Mouse (Mus musculus) liver, embryonic 13.5 days (tissue): ENCODE results near the gene Tab1. TPM values are rescaled to one million over a fixed set of nuclear protein-coding genes. Genes with fewer than 3 reads are reported as not detected.

Experiments used
- ATAC-seq: fragments of 200-750 bp; cut with Nextera tagmentation; 2 replicates; pipeline ENCODE4 v1.8.0; 2017; ENCODE audit warnings: low read depth, mild to moderate bottlenecking, moderate number of reproducible peaks, moderate library complexity
- DNase-seq: peaks from one replicate; pipeline ENCODE4 v3.0.0; 2022
- H3K27ac ChIP-seq: fragments of 300-500 bp; sonication (generic); 2 replicates; pipeline ENCODE4 v1.5.1; 2015; ENCODE audit warnings: moderate library complexity, mild to moderate bottlenecking, inconsistent platforms
- H3K27me3 ChIP-seq: fragments of 300-500 bp; sonication (generic); 2 replicates; pipeline ENCODE4 v1.6.1; 2015; ENCODE audit warnings: mild to moderate bottlenecking, inconsistent platforms
- H3K36me3 ChIP-seq: fragments of 300-500 bp; sonication (generic); 2 replicates; pipeline ENCODE4 v1.6.1; 2015; ENCODE audit warnings: mild to moderate bottlenecking, inconsistent platforms
- H3K4me1 ChIP-seq: fragments of 300-500 bp; sonication (generic); replicated peaks from 2 replicates; pipeline ENCODE4 v1.6.1; 2015; ENCODE audit warnings: inconsistent platforms
- H3K4me2 ChIP-seq: fragments of 300-500 bp; sonication (generic); 2 replicates; pipeline ENCODE4 v1.6.1; 2015; ENCODE audit warnings: inconsistent platforms, mild to moderate bottlenecking, moderate library complexity
- H3K4me3 ChIP-seq: fragments of 300-500 bp; sonication (generic); replicated peaks from 2 replicates; pipeline ENCODE4 v1.5.1; 2015; ENCODE audit warnings: mild to moderate bottlenecking, inconsistent platforms
- H3K9ac ChIP-seq: fragments of 300-500 bp; sonication (generic); 2 replicates; pipeline ENCODE4 v1.6.1; 2015; ENCODE audit warnings: mild to moderate bottlenecking, inconsistent platforms
- H3K9me3 ChIP-seq: fragments of 300-500 bp; sonication (generic); replicated peaks from 2 replicates; pipeline ENCODE4 v1.6.1; 2016; ENCODE audit warnings: inconsistent platforms
- WGBS: fragments of 180-500 bp; shearing (Covaris S2); methylation state at CpG from one replicate; pipeline ENCODE4 v1.1.7; 2015; ENCODE audit not compliant: insufficient replicate concordance; 5-methylcytosine and 5-hydroxymethylcytosine counted together
- polyA plus RNA-seq: library from polyadenylated mRNA; unstranded; fragments of >200 nt; fragmentation: Nextera tagmentation; extraction: Ambion mirVana; gene quantifications from 2 replicates; pipeline ENCODE4 v1.2.1, GENCODE M21; 2015

The Tab1 gene
- polyA plus RNA-seq, 1 experiment from 2014 or later, result 12.5 TPM

- Histone ChIP-seq H3K27me3 (no peaks in the 10 kb centered on the region), H3K4me2 (no peak overlapping the region; the same call in 1 of the 2 replicates), H3K9me3 (no peaks in the 10 kb centered on the region), H3K36me3 (no peaks in the 10 kb centered on the region), H3K4me1 (peaks cover 42% of the 10 kb centered on the region), H3K9ac (peak overlapping the region; percentile 23; the same call in 1 of the 2 replicates), H3K27ac (peak overlapping the region; percentile 64), H3K4me3 (no peak overlapping the region)
- no peak for DNase-seq
- 51% methylated on average over 12 of the region's 12 CpGs for WGBS
- peak; percentile 64 for ATAC-seq
Observed at GRCm38 (mm10) chr15:80105490-80106410, 27.2 kb upstream of the Tab1 start.

DNA sequence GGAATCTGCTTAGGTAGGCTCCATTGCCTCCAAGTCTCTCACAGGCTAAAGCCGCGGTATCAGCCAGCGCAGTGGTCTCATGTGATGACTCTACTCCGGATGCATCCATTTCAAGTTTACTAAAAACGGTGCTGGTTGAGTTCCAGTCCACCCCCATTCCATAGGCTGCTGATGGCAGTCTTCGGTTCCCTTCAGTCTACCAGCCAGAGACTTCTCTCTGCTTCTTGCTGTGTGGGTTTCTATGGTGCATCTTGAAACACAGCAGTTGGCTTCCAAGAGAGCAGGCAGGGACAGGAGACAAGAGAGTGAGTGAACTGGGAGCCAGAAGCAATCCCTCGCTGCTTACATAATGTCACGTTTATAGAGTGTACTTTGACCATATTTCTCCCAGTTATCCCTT, 25.8 kb upstream of the Tab1 start:
- no peak overlapping the region for H3K27ac ChIP-seq
- ATAC-seq (no peak), DNase-seq (no peak)
- WGBS, result 86% methylated on average over 8 of the region's 8 CpGs
- H3K9me3 ChIP-seq, result no peaks in the 10 kb centered on the region
- peaks cover 38% of the 10 kb centered on the region for H3K4me1 ChIP-seq
- H3K9ac ChIP-seq, result no peak overlapping the region
- no peak overlapping the region for H3K4me3 ChIP-seq
- no peak overlapping the region for H3K4me2 ChIP-seq
- H3K36me3 ChIP-seq, result 0 out of 2 replicates have a peak, but pooled peaks cover 2% of the 10 kb centered on the region
- H3K27me3 ChIP-seq, result no peaks in the 10 kb centered on the region

DNA sequence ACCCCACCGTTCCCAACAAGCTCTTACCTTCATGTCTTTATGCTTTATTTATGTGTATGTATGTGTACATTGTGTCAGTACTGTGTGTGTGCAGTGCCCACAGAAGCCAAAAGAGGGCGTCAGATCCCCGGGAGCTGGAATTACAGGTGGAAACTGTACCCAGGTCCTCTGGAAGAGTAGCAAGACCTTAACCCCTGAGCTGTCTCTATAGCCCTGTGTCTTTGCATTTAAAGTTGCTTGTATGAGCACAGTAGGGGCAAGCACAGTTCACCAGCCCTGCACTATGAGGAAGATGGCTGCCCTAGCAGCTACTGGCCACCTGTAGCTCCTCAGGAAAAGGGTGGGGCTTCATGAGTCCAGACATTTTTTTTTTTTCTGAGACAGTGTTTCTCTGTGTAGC, 25.4 kb upstream of the Tab1 start:
- ATAC-seq, result no peak
- Histone ChIP-seq H3K9ac (no peak overlapping the region), H3K27ac (no peak overlapping the region), H3K4me3 (no peak overlapping the region), H3K4me1 (peaks cover 33% of the 10 kb centered on the region), H3K36me3 (0 out of 2 replicates have a peak, but pooled peaks cover 2% of the 10 kb centered on the region), H3K27me3 (no peaks in the 10 kb centered on the region), H3K4me2 (no peak overlapping the region), H3K9me3 (no peaks in the 10 kb centered on the region)
- WGBS, result 75% methylated on average over 3 of the region's 3 CpGs
- DNase-seq, result no peak

- Histone ChIP-seq H3K27ac (no peak overlapping the region), H3K4me1 (peaks cover 21% of the 10 kb centered on the region), H3K9ac (no peak overlapping the region), H3K9me3 (no peaks in the 10 kb centered on the region), H3K4me3 (no peak overlapping the region), H3K4me2 (no peak overlapping the region), H3K36me3 (peaks cover 6% of the 10 kb centered on the region; the same call in 1 of the 2 replicates), H3K27me3 (no peaks in the 10 kb centered on the region)
- ATAC-seq (no peak), DNase-seq (no peak)
- 65% methylated on average over 12 of the region's 12 CpGs for WGBS
Observed at GRCm38 (mm10) chr15:80111436-80111835, 21.5 kb upstream of the Tab1 start.

DNA sequence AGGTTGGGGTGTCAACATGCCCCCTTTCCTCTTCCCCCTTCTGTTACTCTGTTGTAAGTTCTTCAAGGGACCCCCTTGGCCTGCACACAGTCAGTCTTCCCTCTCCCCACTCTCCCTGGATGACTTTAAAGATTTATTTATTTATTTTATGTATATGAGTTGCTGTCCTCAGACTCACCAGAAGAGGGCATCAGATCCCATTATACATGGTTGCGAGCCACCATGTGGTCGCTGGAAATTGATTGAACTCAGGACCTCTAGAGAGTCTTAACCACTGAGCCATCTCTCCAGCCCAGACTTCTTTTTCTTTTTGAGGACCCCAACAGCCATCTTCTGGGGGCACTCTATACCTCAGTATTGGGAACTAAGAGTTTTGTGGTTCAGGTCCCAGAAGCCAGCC, 20.4 kb upstream of the Tab1 start:
- H3K9me3 ChIP-seq, result no peaks in the 10 kb centered on the region
- H3K4me3 ChIP-seq, result no peak overlapping the region
- DNase-seq (no peak), ATAC-seq (no peak)
- no peaks in the 10 kb centered on the region for H3K27me3 ChIP-seq
- H3K4me2 ChIP-seq, result no peak overlapping the region
- 53% methylated on average over 2 of the region's 2 CpGs for WGBS
- H3K27ac ChIP-seq, result no peak overlapping the region
- H3K9ac ChIP-seq, result no peak overlapping the region
- peaks cover 6% of the 10 kb centered on the region; the same call in 1 of the 2 replicates for H3K36me3 ChIP-seq
- H3K4me1 ChIP-seq, result peaks cover 32% of the 10 kb centered on the region

DNA sequence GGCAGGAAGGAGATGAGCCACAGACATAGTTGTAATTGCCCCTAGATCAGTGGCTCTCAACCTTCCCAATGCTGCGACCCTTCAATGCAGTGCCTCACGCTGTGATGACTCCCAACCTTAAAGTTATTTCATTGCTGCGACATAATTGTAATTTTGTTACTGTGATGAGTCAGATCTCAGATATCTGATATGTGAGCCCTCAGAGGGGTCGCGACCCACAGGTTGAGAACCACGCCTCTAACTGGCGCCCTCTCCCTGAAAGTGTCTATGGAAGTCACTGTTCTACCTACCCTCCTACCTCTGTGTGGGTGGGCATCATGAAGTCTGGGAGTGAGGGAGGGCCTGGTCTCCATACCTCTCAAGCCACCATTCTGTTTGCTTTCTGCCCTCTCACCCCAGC, 18.5 kb upstream of the Tab1 start:
- Histone ChIP-seq H3K9me3 (no peaks in the 10 kb centered on the region), H3K4me3 (no peak overlapping the region), H3K4me1 (peaks cover 36% of the 10 kb centered on the region), H3K4me2 (no peak overlapping the region), H3K27ac (peak overlapping the region; percentile 53), H3K9ac (0 out of 2 replicates have a peak overlapping the region, but pooled peaks have one; percentile 8), H3K36me3 (peaks cover 6% of the 10 kb centered on the region; the same call in 1 of the 2 replicates), H3K27me3 (no peaks in the 10 kb centered on the region)
- WGBS, result 79% methylated on average over 7 of the region's 7 CpGs
- no peak for ATAC-seq
- DNase-seq, result no peak

DNA sequence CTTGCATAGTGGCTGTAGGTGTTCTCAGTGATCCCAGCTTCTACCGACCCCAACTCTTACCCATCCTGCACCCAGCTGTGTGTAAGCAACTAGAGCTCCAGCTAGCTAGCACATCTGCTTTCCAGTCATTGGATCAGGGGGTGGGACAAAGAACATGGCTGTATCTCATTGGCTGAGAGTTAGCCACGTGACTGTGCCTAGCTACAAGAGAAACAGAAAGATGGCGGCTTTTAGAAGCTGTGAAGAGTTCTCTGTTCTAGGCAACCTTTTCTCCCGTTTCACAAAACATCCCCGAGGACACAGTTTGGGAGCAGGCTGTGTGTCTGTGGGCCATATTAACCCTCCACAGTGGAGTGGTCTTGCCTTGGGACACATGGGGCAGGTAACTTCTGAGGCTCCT, 17.7 kb upstream of the Tab1 start:
- Histone ChIP-seq H3K4me3 (peak overlapping the region; percentile 18; the same call in 1 of the 2 replicates), H3K27me3 (no peaks in the 10 kb centered on the region), H3K27ac (peak overlapping the region; percentile 14), H3K4me1 (peaks cover 36% of the 10 kb centered on the region), H3K9ac (no peak overlapping the region), H3K36me3 (peaks cover 6% of the 10 kb centered on the region; the same call in 1 of the 2 replicates), H3K9me3 (no peaks in the 10 kb centered on the region), H3K4me2 (peak overlapping the region; percentile 48)
- 56% methylated on average over 5 of the region's 5 CpGs for whole genome bisulfite sequencing
- ATAC-seq (peak; percentile 27; the same call in 1 of the 2 replicates), DNase-seq (peak; percentile 64)

GRCm38 (mm10) chr15:80115866-80116794, 16.8 kb upstream of the Tab1 start:
- WGBS, result 48% methylated on average over 13 of the region's 13 CpGs
- no peaks in the 10 kb centered on the region for H3K9me3 ChIP-seq
- peaks cover 36% of the 10 kb centered on the region for H3K4me1 ChIP-seq
- H3K4me2 ChIP-seq, result peak overlapping the region; percentile 48
- H3K27ac ChIP-seq, result peak overlapping the region; percentile 60
- DNase-seq (no peak), ATAC-seq (peak; percentile 13)
- H3K36me3 ChIP-seq, result peaks cover 6% of the 10 kb centered on the region; the same call in 1 of the 2 replicates
- H3K9ac ChIP-seq, result peak overlapping the region; percentile 4; the same call in 1 of the 2 replicates
- H3K4me3 ChIP-seq, result peak overlapping the region; percentile 18; the same call in 1 of the 2 replicates
- no peaks in the 10 kb centered on the region for H3K27me3 ChIP-seq

DNA sequence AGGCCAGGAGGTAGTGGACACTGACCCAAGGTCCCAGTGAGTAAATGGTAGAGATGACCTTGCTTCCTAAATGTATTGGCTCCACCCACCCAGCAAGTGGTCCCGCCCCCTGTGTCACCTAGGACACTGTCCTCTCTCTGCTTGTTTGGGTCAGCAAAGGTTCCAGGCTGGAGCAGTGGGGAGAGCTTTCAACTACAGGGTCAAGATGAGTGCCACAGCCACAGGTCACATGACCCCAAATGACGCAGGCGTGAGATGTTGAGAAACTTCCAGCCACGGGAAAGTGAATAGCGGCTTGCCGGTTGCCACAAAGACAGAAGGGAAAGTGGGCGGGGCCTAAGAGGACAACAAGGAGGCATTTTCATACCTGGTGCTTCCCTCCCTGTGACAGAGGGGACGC, 15.8 kb upstream of the Tab1 start:
- 30% methylated on average over 8 of the region's 8 CpGs for WGBS
- no peaks in the 10 kb centered on the region for H3K27me3 ChIP-seq
- no peak for DNase-seq
- H3K4me3 ChIP-seq, result no peak overlapping the region
- H3K4me1 ChIP-seq, result peaks cover 36% of the 10 kb centered on the region
- peak; percentile 41 for ATAC-seq
- H3K9me3 ChIP-seq, result no peaks in the 10 kb centered on the region
- H3K27ac ChIP-seq, result peak overlapping the region; percentile 60; the same call in 1 of the 2 replicates
- peak overlapping the region; percentile 12; the same call in 1 of the 2 replicates for H3K9ac ChIP-seq
- peaks cover 4% of the 10 kb centered on the region; the same call in 1 of the 2 replicates for H3K36me3 ChIP-seq
- H3K4me2 ChIP-seq, result peak overlapping the region; percentile 8; the same call in 1 of the 2 replicates

DNA sequence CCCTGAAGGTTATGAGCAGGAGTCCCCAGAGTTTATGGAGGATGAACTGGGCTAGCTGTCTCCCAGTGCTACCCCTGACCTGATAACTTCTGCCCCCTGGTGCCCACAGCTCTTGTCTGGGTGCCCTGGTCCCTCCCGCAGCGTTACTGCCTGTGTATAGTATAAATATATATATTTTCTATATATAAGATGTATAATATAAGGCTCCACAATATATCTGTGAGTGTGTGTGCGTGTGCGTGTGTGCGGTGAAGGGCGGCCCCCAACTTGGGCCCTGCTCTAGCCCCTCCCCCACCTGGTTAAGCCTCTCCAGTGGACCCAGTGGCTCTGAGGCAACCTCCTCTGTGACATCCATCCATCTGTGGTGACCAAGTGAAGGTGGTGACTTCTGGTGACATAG, 13.9 kb upstream of the Tab1 start:
- peaks cover 36% of the 10 kb centered on the region for H3K4me1 ChIP-seq
- no peak overlapping the region for H3K9ac ChIP-seq
- H3K27ac ChIP-seq, result no peak overlapping the region
- ATAC-seq (no peak), DNase-seq (no peak)
- no peaks in the 10 kb centered on the region for H3K36me3 ChIP-seq
- H3K4me2 ChIP-seq, result no peak overlapping the region
- 82% methylated on average over 6 of the region's 6 CpGs for WGBS
- no peaks in the 10 kb centered on the region for H3K27me3 ChIP-seq
- H3K9me3 ChIP-seq, result no peaks in the 10 kb centered on the region
- no peak overlapping the region for H3K4me3 ChIP-seq
